Mouse (Mus musculus) hindbrain, embryonic 11.5 days (tissue): ENCODE measurements around the gene Pcgf1. TPM values are rescaled to one million over a fixed set of nuclear protein-coding genes. Genes with fewer than 3 reads are reported as not detected.

ENCODE experiments used
- ATAC-seq: fragments of 200-750 bp; cut with Nextera tagmentation; 2 replicates; pipeline ENCODE4 v1.8.0; 2017; ENCODE audit warnings: mild to moderate bottlenecking, moderate TSS enrichment, moderate library complexity; ENCODE audit not compliant: low FRiP score
- DNase-seq: peaks from one replicate; pipeline ENCODE4 v3.0.0-alpha.2; 2015; ENCODE audit warnings: low spot score
- H3K27ac ChIP-seq: fragments of 300-500 bp; sonication (generic); 2 replicates; pipeline ENCODE4 v1.5.1; 2014; ENCODE audit warnings: mild to moderate bottlenecking, low read depth, low read length
- H3K27me3 ChIP-seq: fragments of 300-500 bp; sonication (generic); 2 replicates; pipeline ENCODE4 v1.6.1; 2014; ENCODE audit warnings: mild to moderate bottlenecking, low read length, moderate library complexity, mixed read lengths; ENCODE audit not compliant: control insufficient read depth, insufficient read depth
- H3K36me3 ChIP-seq: fragments of 300-500 bp; sonication (generic); 2 replicates; pipeline ENCODE4 v1.6.1; 2014; ENCODE audit warnings: mild to moderate bottlenecking, low read length, moderate library complexity, mixed read lengths; ENCODE audit not compliant: control insufficient read depth, insufficient read depth
- H3K4me1 ChIP-seq: fragments of 300-500 bp; sonication (generic); replicated peaks from 2 replicates; pipeline ENCODE4 v1.6.1; 2014; ENCODE audit warnings: low read length, mixed read lengths; ENCODE audit not compliant: control insufficient read depth, insufficient read depth
- H3K4me2 ChIP-seq: fragments of 300-500 bp; sonication (generic); replicated peaks from 2 replicates; pipeline ENCODE4 v1.6.1; 2014; ENCODE audit warnings: mild to moderate bottlenecking, low read depth, low read length
- H3K4me3 ChIP-seq: fragments of 300-500 bp; sonication (generic); 2 replicates; pipeline ENCODE4 v1.5.1; 2014; ENCODE audit warnings: low read depth, low read length
- H3K9ac ChIP-seq: fragments of 300-500 bp; sonication (generic); 2 replicates; pipeline ENCODE4 v1.6.1; 2014; ENCODE audit warnings: low read depth, low read length
- H3K9me3 ChIP-seq: fragments of 300-500 bp; sonication (generic); 2 replicates; pipeline ENCODE4 v1.6.1; 2016; ENCODE audit warnings: low read length; ENCODE audit not compliant: control insufficient read depth
- WGBS: fragments of 180-500 bp; shearing (Covaris S2); extraction: QIAGEN DNeasy Blood & Tissue Kit; methylation state at CpG from one replicate; pipeline ENCODE4 v1.1.7; 2014; 5-methylcytosine and 5-hydroxymethylcytosine counted together
- polyA plus RNA-seq: library from polyadenylated mRNA; unstranded; fragments of >200 nt; fragmentation: Nextera tagmentation; extraction: Ambion mirVana; gene quantifications from 2 replicates; pipeline ENCODE4 v1.2.1, GENCODE M21; 2014

Pcgf1 gene
- polyA plus RNA-seq, 1 experiment from 2014 or later, result 38.1 TPM

- Histone ChIP-seq H3K36me3 (no peaks in the 10 kb centered on the region), H3K4me3 (peak within 1 kb of the TSS; percentile 22; the same call in 1 of the 2 replicates), H3K9ac (no peak within 1 kb of the TSS), H3K27me3 (peaks cover 94% of the 10 kb centered on the region), H3K27ac (no peak within 1 kb of the TSS), H3K4me2 (0 out of 2 replicates have a peak within 1 kb of the TSS, but pooled peaks have one; percentile 12), H3K4me1 (peaks cover 10% of the 10 kb centered on the region), H3K9me3 (no peaks in the 10 kb centered on the region)
- DNase-seq (peak; percentile 69), ATAC-seq (no peak)
- WGBS, result 0% methylated on average over 4 of the region's 10 CpGs
These were observed 7.6 kb upstream of the Pcgf1 start, which contains the start of gene Tlx2 for GRCm38 (mm10) chr6:83070247-83070310. Gene Tlx2 (minus strand): TSS chr6:83070293.

- Histone ChIP-seq H3K27ac (no peak overlapping the region), H3K4me3 (peak overlapping the region; percentile 14; the same call in 1 of the 2 replicates), H3K4me2 (0 out of 2 replicates have a peak overlapping the region, but pooled peaks have one; percentile 12), H3K4me1 (peaks cover 10% of the 10 kb centered on the region), H3K9me3 (no peaks in the 10 kb centered on the region), H3K27me3 (peaks cover 92% of the 10 kb centered on the region), H3K9ac (no peak overlapping the region), H3K36me3 (no peaks in the 10 kb centered on the region)
- no peak for DNase-seq
- ATAC-seq, result no peak; the same call in none of the 2 replicates
- under 1% methylated on average over 54 of the region's 58 CpGs for WGBS
These were observed 7.1 kb upstream of the Pcgf1 start for GRCm38 (mm10) chr6:83070311-83071219.

GRCm38 (mm10) chr6:83071220-83071619 is 6.4 kb upstream of the Pcgf1 start:
- no peak for DNase-seq
- peaks cover 10% of the 10 kb centered on the region for H3K4me1 ChIP-seq
- peak overlapping the region; percentile 14; the same call in 1 of the 2 replicates for H3K4me3 ChIP-seq
- WGBS, result under 1% methylated on average over 24 of the region's 24 CpGs
- no peaks in the 10 kb centered on the region for H3K36me3 ChIP-seq
- peak; percentile 39 for ATAC-seq
- no peak overlapping the region for H3K27ac ChIP-seq
- H3K9me3 ChIP-seq, result no peaks in the 10 kb centered on the region
- no peak overlapping the region for H3K9ac ChIP-seq
- peaks cover 92% of the 10 kb centered on the region for H3K27me3 ChIP-seq
- 0 out of 2 replicates have a peak overlapping the region, but pooled peaks have one; percentile 11 for H3K4me2 ChIP-seq

GRCm38 (mm10) chr6:83074979-83075378 is 2.7 kb upstream of the Pcgf1 start:
- Histone ChIP-seq H3K4me2 (no peak overlapping the region), H3K9ac (no peak overlapping the region), H3K27me3 (peaks cover 57% of the 10 kb centered on the region), H3K9me3 (no peaks in the 10 kb centered on the region), H3K36me3 (no peaks in the 10 kb centered on the region), H3K4me1 (peaks cover 10% of the 10 kb centered on the region), H3K4me3 (no peak overlapping the region), H3K27ac (no peak overlapping the region)
- 14% methylated on average over 2 of the region's 2 CpGs for WGBS
- DNase-seq (no peak), ATAC-seq (no peak)

- no peaks in the 10 kb centered on the region for H3K9me3 ChIP-seq
- H3K4me3 ChIP-seq, result peak overlapping the region; percentile 77
- H3K27ac ChIP-seq, result peak overlapping the region; percentile 83
- H3K4me2 ChIP-seq, result peak overlapping the region; percentile 55
- WGBS, result under 1% methylated on average over 46 of the region's 46 CpGs
- ATAC-seq (peak; percentile 93), DNase-seq (peak; percentile 100)
- peak overlapping the region; percentile 78 for H3K9ac ChIP-seq
- H3K4me1 ChIP-seq, result no peaks in the 10 kb centered on the region
- H3K36me3 ChIP-seq, result no peaks in the 10 kb centered on the region
- H3K27me3 ChIP-seq, result peaks cover 34% of the 10 kb centered on the region
These were observed 722 bp downstream of the Pcgf1 start for GRCm38 (mm10) chr6:83078324-83078858.

- Histone ChIP-seq H3K4me2 (no peak overlapping the region), H3K36me3 (no peaks in the 10 kb centered on the region), H3K4me1 (no peaks in the 10 kb centered on the region), H3K27ac (no peak overlapping the region), H3K9ac (no peak overlapping the region), H3K9me3 (no peaks in the 10 kb centered on the region), H3K4me3 (no peak overlapping the region), H3K27me3 (peaks cover 37% of the 10 kb centered on the region)
- ATAC-seq (no peak), DNase-seq (no peak)
- WGBS, result 97% methylated on average over 5 of the region's 5 CpGs
These were observed 2.5 kb downstream of the Pcgf1 start for GRCm38 (mm10) chr6:83080210-83080609.

GRCm38 (mm10) chr6:83083497-83083896 is 5.8 kb downstream of the Pcgf1 start:
- Histone ChIP-seq H3K4me2 (no peak overlapping the region), H3K4me1 (peaks cover 4% of the 10 kb centered on the region; the same call in 1 of the 2 replicates), H3K27me3 (peaks cover 58% of the 10 kb centered on the region), H3K9me3 (no peaks in the 10 kb centered on the region), H3K27ac (no peak overlapping the region), H3K9ac (no peak overlapping the region), H3K36me3 (no peaks in the 10 kb centered on the region), H3K4me3 (no peak overlapping the region)
- DNase-seq (no peak), ATAC-seq (no peak)
- WGBS, result 5% methylated on average over 5 of the region's 5 CpGs

- Histone ChIP-seq H3K4me2 (no peak overlapping the region), H3K27ac (no peak overlapping the region), H3K4me1 (peaks cover 4% of the 10 kb centered on the region; the same call in 1 of the 2 replicates), H3K9ac (no peak overlapping the region), H3K36me3 (no peaks in the 10 kb centered on the region), H3K9me3 (no peaks in the 10 kb centered on the region), H3K27me3 (peaks cover 65% of the 10 kb centered on the region), H3K4me3 (no peak overlapping the region)
- DNase-seq (no peak), ATAC-seq (0 out of 2 replicates have a peak, but pooled peaks have one; percentile 13)
- WGBS, result 6% methylated on average over 6 of the region's 6 CpGs
These were observed 6.8 kb downstream of the Pcgf1 start for GRCm38 (mm10) chr6:83084477-83084876.
